Mouse (Mus musculus): ENCODE measurements at regions not wholly inside any gene's neighbourhood (a gene's known extent, or its start where the extent isn't known, plus 50 kb on each side); places are given as distances from the start of the nearest gene placed in this dataset.

DNA sequence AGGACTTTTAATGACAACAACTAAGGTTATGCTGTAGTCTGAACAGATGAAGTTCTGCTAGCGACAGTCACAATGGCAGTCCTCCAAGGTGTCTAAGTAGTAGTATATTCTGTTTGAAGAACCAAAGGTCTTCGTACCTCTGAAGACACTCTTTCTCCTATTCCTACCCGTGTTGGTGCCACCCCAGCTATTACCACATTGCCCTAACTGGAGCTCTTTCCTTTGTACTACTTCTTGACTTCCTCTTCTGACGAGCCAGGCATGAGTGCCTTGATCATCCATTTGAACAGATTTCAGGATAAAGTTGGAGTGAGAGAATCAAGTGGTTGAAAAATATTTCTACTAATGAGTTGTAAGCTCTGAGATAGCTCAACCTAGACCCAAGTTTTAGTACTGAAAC is 72.4 kb upstream of the Pam start:
- WGBS, result 88% methylated on average over 4 of the region's 4 CpGs
- H3K27me3 ChIP-seq (ENCODE audit: insufficient read depth, low read length), result no peaks in the 10 kb centered on the region
- DNase-seq (ENCODE audit: low spot score), result no peak
- H3K9ac ChIP-seq (replicated peaks; ENCODE audit: low read length, poor library complexity, severe bottlenecking), result no peak overlapping the region
- no peak overlapping the region for H3K4me2 ChIP-seq (ENCODE audit: low read depth, low read length, poor library complexity, severe bottlenecking)
- H3K36me3 ChIP-seq (ENCODE audit: insufficient read depth, low read length), result no peaks in the 10 kb centered on the region
- no peak overlapping the region for H3K27ac ChIP-seq (ENCODE audit: low read depth, low read length)
- ATAC-seq (ENCODE audit: low FRiP score), result no peak
- H3K4me1 ChIP-seq (ENCODE audit: insufficient read depth, low read length), result no peaks in the 10 kb centered on the region
- TF ChIP-seq CTCF (IDR thresholded peaks at IDR 0.05), result no peak
- no peak overlapping the region for H3K4me3 ChIP-seq (ENCODE audit: low read depth, low read length)
- H3K9me3 ChIP-seq (ENCODE audit: low read length), result no peaks in the 10 kb centered on the region

- no peak for TF ChIP-seq CTCF (IDR thresholded peaks at IDR 0.05)
- H3K27me3 ChIP-seq (ENCODE audit: insufficient read depth, low read length), result no peaks in the 10 kb centered on the region
- H3K27ac ChIP-seq (ENCODE audit: low read depth, low read length), result no peak overlapping the region
Measured at GRCm38 (mm10) chr1:98162639-98162927, 67.1 kb upstream of the Pam start.

GRCm38 (mm10) chr1:98161882-98162638 is 66.6 kb upstream of the Pam start:
- WGBS, result 77% methylated on average over 5 of the region's 5 CpGs
- Histone ChIP-seq H3K9ac (replicated peaks; ENCODE audit: low read length, poor library complexity, severe bottlenecking) (no peak overlapping the region), H3K27ac (ENCODE audit: low read depth, low read length) (no peak overlapping the region), H3K36me3 (ENCODE audit: insufficient read depth, low read length) (no peaks in the 10 kb centered on the region), H3K4me3 (ENCODE audit: low read depth, low read length) (no peak overlapping the region), H3K27me3 (ENCODE audit: insufficient read depth, low read length) (no peaks in the 10 kb centered on the region), H3K9me3 (ENCODE audit: low read length) (no peaks in the 10 kb centered on the region), H3K4me2 (ENCODE audit: low read depth, low read length, poor library complexity, severe bottlenecking) (no peak overlapping the region), H3K4me1 (ENCODE audit: insufficient read depth, low read length) (no peaks in the 10 kb centered on the region)
- DNase-seq (ENCODE audit: low spot score) (no peak), ATAC-seq (ENCODE audit: low FRiP score) (no peak)
- TF ChIP-seq CTCF (IDR thresholded peaks at IDR 0.05), result no peak

More at GRCm38 (mm10) chr1:98162639-98162927, 67.1 kb upstream of the Pam start:
- H3K9ac ChIP-seq (replicated peaks; ENCODE audit: low read length, poor library complexity, severe bottlenecking), result no peak overlapping the region
- WGBS, result 80% methylated on average over 2 of the region's 2 CpGs
- H3K36me3 ChIP-seq (ENCODE audit: insufficient read depth, low read length), result no peaks in the 10 kb centered on the region
- H3K4me2 ChIP-seq (ENCODE audit: low read depth, low read length, poor library complexity, severe bottlenecking), result no peak overlapping the region
- DNase-seq (ENCODE audit: low spot score), result no peak
- no peaks in the 10 kb centered on the region for H3K9me3 ChIP-seq (ENCODE audit: low read length)
- H3K4me1 ChIP-seq (ENCODE audit: insufficient read depth, low read length), result no peaks in the 10 kb centered on the region
- H3K4me3 ChIP-seq (ENCODE audit: low read depth, low read length), result no peak overlapping the region
- ATAC-seq (ENCODE audit: low FRiP score), result no peak

- Histone ChIP-seq H3K4me3 (ENCODE audit: low read depth, low read length) (no peak overlapping the region), H3K4me2 (ENCODE audit: low read depth, low read length, poor library complexity, severe bottlenecking) (no peak overlapping the region), H3K36me3 (ENCODE audit: insufficient read depth, low read length) (no peaks in the 10 kb centered on the region), H3K27ac (ENCODE audit: low read depth, low read length) (no peak overlapping the region), H3K9ac (replicated peaks; ENCODE audit: low read length, poor library complexity, severe bottlenecking) (no peak overlapping the region), H3K27me3 (ENCODE audit: insufficient read depth, low read length) (no peaks in the 10 kb centered on the region), H3K4me1 (ENCODE audit: insufficient read depth, low read length) (no peaks in the 10 kb centered on the region), H3K9me3 (ENCODE audit: low read length) (no peaks in the 10 kb centered on the region)
- no peak for TF ChIP-seq CTCF (IDR thresholded peaks at IDR 0.05)
- ATAC-seq (ENCODE audit: low FRiP score), result no peak
- WGBS, result 66% methylated on average over 2 of the region's 2 CpGs
- DNase-seq (ENCODE audit: low spot score), result no peak
Measured at GRCm38 (mm10) chr1:98158969-98159368, 63.5 kb upstream of the Pam start.

GRCm38 (mm10) chr1:98147361-98147760 is 51.9 kb upstream of the Pam start:
- 85% methylated on average over 3 of the region's 3 CpGs for WGBS
- no peaks in the 10 kb centered on the region for H3K36me3 ChIP-seq (ENCODE audit: insufficient read depth, low read length)
- no peak overlapping the region for H3K9ac ChIP-seq (replicated peaks; ENCODE audit: low read length, poor library complexity, severe bottlenecking)
- no peaks in the 10 kb centered on the region for H3K4me1 ChIP-seq (ENCODE audit: insufficient read depth, low read length)
- H3K4me2 ChIP-seq (ENCODE audit: low read depth, low read length, poor library complexity, severe bottlenecking), result no peak overlapping the region
- no peak for TF ChIP-seq CTCF (IDR thresholded peaks at IDR 0.05)
- no peak overlapping the region for H3K27ac ChIP-seq (ENCODE audit: low read depth, low read length)
- H3K27me3 ChIP-seq (ENCODE audit: insufficient read depth, low read length), result no peaks in the 10 kb centered on the region
- ATAC-seq (ENCODE audit: low FRiP score) (no peak), DNase-seq (ENCODE audit: low spot score) (no peak)
- H3K9me3 ChIP-seq (ENCODE audit: low read length), result no peaks in the 10 kb centered on the region
- no peak overlapping the region for H3K4me3 ChIP-seq (ENCODE audit: low read depth, low read length)

Measured in midbrain, postnatal 0 days (tissue).